Mouse (Mus musculus) limb, embryonic 11.5 days (tissue): ENCODE measurements around the gene Dazap2. TPM values are rescaled to one million over a fixed set of nuclear protein-coding genes. Genes with fewer than 3 reads are reported as not detected.
"Not testable (repeated sequence)": the region's sequence is repeated elsewhere in the genome, so short reads cannot be mapped to it uniquely, and the experiment has no call there.

Experiments
- ATAC-seq: fragments of 200-750 bp; cut with Nextera tagmentation; 2 replicates; pipeline ENCODE4 v1.8.0; 2017; ENCODE audit warnings: low read depth; ENCODE audit not compliant: insufficient number of reproducible peaks, low FRiP score, low TSS enrichment
- DNase-seq: peaks from one replicate; pipeline ENCODE4 v3.0.0-alpha.2; 2015; ENCODE audit warnings: low spot score
- H3K27ac ChIP-seq: fragments of 300-500 bp; sonication (generic); replicated peaks from 2 replicates; pipeline ENCODE4 v1.5.1; 2014; ENCODE audit warnings: low read depth, mild to moderate bottlenecking, low read length
- H3K27me3 ChIP-seq: fragments of 300-500 bp; sonication (generic); 2 replicates; pipeline ENCODE4 v1.6.1; 2014; ENCODE audit warnings: mild to moderate bottlenecking, low read length, mixed read lengths; ENCODE audit not compliant: control insufficient read depth, insufficient read depth
- H3K36me3 ChIP-seq: fragments of 300-500 bp; sonication (generic); 2 replicates; pipeline ENCODE4 v1.6.1; 2014; ENCODE audit warnings: mild to moderate bottlenecking, low read length, moderate library complexity, mixed read lengths; ENCODE audit not compliant: control insufficient read depth, insufficient read depth
- H3K4me1 ChIP-seq: fragments of 300-500 bp; sonication (generic); 2 replicates; pipeline ENCODE4 v1.6.1; 2014; ENCODE audit warnings: low read length, mixed read lengths; ENCODE audit not compliant: control insufficient read depth, insufficient read depth
- H3K4me2 ChIP-seq: fragments of 300-500 bp; sonication (generic); 2 replicates; pipeline ENCODE4 v1.6.1; 2014; ENCODE audit warnings: low read depth, mild to moderate bottlenecking, moderate library complexity; ENCODE audit not compliant: severe bottlenecking
- H3K4me3 ChIP-seq: fragments of 300-500 bp; sonication (generic); 2 replicates; pipeline ENCODE4 v1.5.1; 2014; ENCODE audit warnings: low read depth, low read length
- H3K9ac ChIP-seq: fragments of 300-500 bp; sonication (generic); 2 replicates; pipeline ENCODE4 v1.6.1; 2014; ENCODE audit warnings: mild to moderate bottlenecking, low read length
- H3K9me3 ChIP-seq: fragments of 300-500 bp; sonication (generic); 2 replicates; pipeline ENCODE4 v1.6.1; 2016; ENCODE audit warnings: low read length; ENCODE audit not compliant: control insufficient read depth
- WGBS: fragments of 180-500 bp; shearing (Covaris S2); extraction: QIAGEN DNeasy Blood & Tissue Kit; methylation state at CpG from one replicate; pipeline ENCODE4 v1.1.7; 2014; 5-methylcytosine and 5-hydroxymethylcytosine counted together
- polyA plus RNA-seq: library from polyadenylated mRNA; unstranded; fragments of >200 nt; fragmentation: Nextera tagmentation; extraction: Ambion mirVana; gene quantifications from 2 replicates; pipeline ENCODE4 v1.2.1, GENCODE M21; 2014

Dazap2 gene
- polyA plus RNA-seq, 1 experiment from 2014 or later, result 201 TPM

GRCm38 (mm10) chr15:100614218-100614995, 742 bp upstream of the Dazap2 start:
- no peaks in the 10 kb centered on the region for H3K9me3 ChIP-seq
- peaks cover 6% of the 10 kb centered on the region; the same call in 1 of the 2 replicates for H3K4me1 ChIP-seq
- peak overlapping the region; percentile 74 for H3K4me2 ChIP-seq
- DNase-seq (no peak), ATAC-seq (peak; percentile 57)
- H3K36me3 ChIP-seq, result peaks cover 3% of the 10 kb centered on the region; the same call in 1 of the 2 replicates
- H3K27ac ChIP-seq, result no peak overlapping the region
- peak overlapping the region; percentile 43 for H3K9ac ChIP-seq
- H3K4me3 ChIP-seq, result peak overlapping the region; percentile 70
- no peaks in the 10 kb centered on the region; the same call in 1 of the 2 replicates for H3K27me3 ChIP-seq
- WGBS, result 11% methylated on average over 43 of the region's 43 CpGs

- Histone ChIP-seq H3K4me2 (peak overlapping the region; percentile 80), H3K27ac (peak overlapping the region; percentile 83), H3K9me3 (no peaks in the 10 kb centered on the region), H3K4me1 (peaks cover 6% of the 10 kb centered on the region; the same call in 1 of the 2 replicates), H3K27me3 (no peaks in the 10 kb centered on the region; the same call in 1 of the 2 replicates), H3K36me3 (peaks cover 3% of the 10 kb centered on the region; the same call in 1 of the 2 replicates), H3K4me3 (peak overlapping the region; percentile 70), H3K9ac (peak overlapping the region; percentile 76)
- DNase-seq, result peak; percentile 93
- WGBS, result 0% methylated on average over 43 of the region's 43 CpGs
- peak; percentile 74 for ATAC-seq
Measured at GRCm38 (mm10) chr15:100615825-100616220, 674 bp downstream of the Dazap2 start.

GRCm38 (mm10) chr15:100616221-100616620, 1.1 kb downstream of the Dazap2 start:
- WGBS, result under 1% methylated on average over 19 of the region's 19 CpGs

GRCm38 (mm10) chr15:100619200-100619599, 4.1 kb downstream of the Dazap2 start:
- DNase-seq (no peak), ATAC-seq (no peak)
- WGBS, result 87% methylated on average over 7 of the region's 7 CpGs
- Histone ChIP-seq H3K27me3 (no peaks in the 10 kb centered on the region), H3K4me2 (no peak overlapping the region), H3K4me3 (no peak overlapping the region), H3K27ac (no peak overlapping the region), H3K9me3 (no peaks in the 10 kb centered on the region), H3K36me3 (peaks cover 3% of the 10 kb centered on the region; the same call in 1 of the 2 replicates), H3K9ac (no peak overlapping the region), H3K4me1 (peaks cover 6% of the 10 kb centered on the region; the same call in 1 of the 2 replicates)

More at GRCm38 (mm10) chr15:100616221-100616620, 1.1 kb downstream of the Dazap2 start:
- no peak for DNase-seq
- H3K27ac ChIP-seq, result peak overlapping the region; percentile 83; the same call in 1 of the 2 replicates
- peak overlapping the region; percentile 76 for H3K9ac ChIP-seq
- peaks cover 6% of the 10 kb centered on the region; the same call in 1 of the 2 replicates for H3K4me1 ChIP-seq
- H3K36me3 ChIP-seq, result peaks cover 3% of the 10 kb centered on the region; the same call in 1 of the 2 replicates
- H3K27me3 ChIP-seq, result no peaks in the 10 kb centered on the region; the same call in 1 of the 2 replicates
- peak overlapping the region; percentile 80 for H3K4me2 ChIP-seq
- H3K9me3 ChIP-seq, result no peaks in the 10 kb centered on the region
- no peak for ATAC-seq
- H3K4me3 ChIP-seq, result peak overlapping the region; percentile 70

GRCm38 (mm10) chr15:100621671-100622070, 6.5 kb downstream of the Dazap2 start:
- not testable (repeated sequence) for H3K4me1 ChIP-seq, H3K4me3 ChIP-seq, ATAC-seq, H3K9ac ChIP-seq, H3K27me3 ChIP-seq, H3K9me3 ChIP-seq, DNase-seq, H3K4me2 ChIP-seq, H3K27ac ChIP-seq, H3K36me3 ChIP-seq
- WGBS, result 74% methylated on average over 9 of the region's 9 CpGs

GRCm38 (mm10) chr15:100622164-100622563, 7.0 kb downstream of the Dazap2 start:
- 90% methylated on average over 7 of the region's 7 CpGs for WGBS
- DNase-seq, result no peak
- Histone ChIP-seq H3K4me3 (no peak overlapping the region), H3K27me3 (no peaks in the 10 kb centered on the region), H3K9me3 (no peaks in the 10 kb centered on the region), H3K4me2 (no peak overlapping the region), H3K36me3 (peaks cover 3% of the 10 kb centered on the region; the same call in 1 of the 2 replicates), H3K4me1 (no peaks in the 10 kb centered on the region), H3K27ac (no peak overlapping the region), H3K9ac (no peak overlapping the region)
- no peak for ATAC-seq

GRCm38 (mm10) chr15:100623754-100624153, 8.6 kb downstream of the Dazap2 start:
- DNase-seq (no peak), ATAC-seq (no peak)
- H3K9me3 ChIP-seq, result no peaks in the 10 kb centered on the region
- peaks cover 8% of the 10 kb centered on the region; the same call in 1 of the 2 replicates for H3K4me1 ChIP-seq
- no peaks in the 10 kb centered on the region for H3K27me3 ChIP-seq
- WGBS, result 87% methylated on average over 9 of the region's 9 CpGs
- no peak overlapping the region for H3K9ac ChIP-seq
- no peak overlapping the region for H3K4me2 ChIP-seq
- no peak overlapping the region for H3K4me3 ChIP-seq
- no peak overlapping the region for H3K27ac ChIP-seq
- 0 out of 2 replicates have a peak, but pooled peaks cover 3% of the 10 kb centered on the region for H3K36me3 ChIP-seq

- Histone ChIP-seq H3K27ac (no peak overlapping the region), H3K9me3 (no peaks in the 10 kb centered on the region), H3K27me3 (no peaks in the 10 kb centered on the region), H3K36me3 (no peaks in the 10 kb centered on the region), H3K4me2 (no peak overlapping the region), H3K9ac (no peak overlapping the region), H3K4me1 (peaks cover 8% of the 10 kb centered on the region; the same call in 1 of the 2 replicates), H3K4me3 (no peak overlapping the region)
- 90% methylated on average over 3 of the region's 3 CpGs for WGBS
- DNase-seq (no peak), ATAC-seq (no peak)
Measured at GRCm38 (mm10) chr15:100624435-100624834, 9.3 kb downstream of the Dazap2 start.
